Mouse (Mus musculus) large intestine, adult 2 months (tissue): ENCODE measurements at regions not wholly inside any gene's neighbourhood (a gene's known extent, or its start where the extent isn't known, plus 50 kb on each side); places are given as distances from the start of the nearest gene placed in this dataset.

Source experiments
- DNase-seq: peaks from one replicate; pipeline ENCODE4 v3.0.0-alpha.2; 2012; ENCODE audit warnings: low read depth, low spot score
- WGBS: fragments of 180-500 bp; shearing (Covaris S2); methylation state at CpG from one replicate; pipeline ENCODE4 v1.1.7; 2018; 5-methylcytosine and 5-hydroxymethylcytosine counted together

GRCm38 (mm10) chr4:131396226-131396840 is 441.8 kb downstream of the Ptpru start:
- 74% methylated on average over 8 of the region's 8 CpGs for WGBS
- no peak for DNase-seq

- 86% methylated on average over 10 of the region's 10 CpGs for WGBS
Measured at GRCm38 (mm10) chr4:131397161-131397560, 440.9 kb downstream of the Ptpru start.

GRCm38 (mm10) chr4:131400756-131401155 is 437.3 kb downstream of the Ptpru start:
- 15% methylated on average over 11 of the region's 11 CpGs for WGBS
- DNase-seq: no peak

More at GRCm38 (mm10) chr4:131397161-131397560, 440.9 kb downstream of the Ptpru start:
- DNase-seq: no peak

DNA sequence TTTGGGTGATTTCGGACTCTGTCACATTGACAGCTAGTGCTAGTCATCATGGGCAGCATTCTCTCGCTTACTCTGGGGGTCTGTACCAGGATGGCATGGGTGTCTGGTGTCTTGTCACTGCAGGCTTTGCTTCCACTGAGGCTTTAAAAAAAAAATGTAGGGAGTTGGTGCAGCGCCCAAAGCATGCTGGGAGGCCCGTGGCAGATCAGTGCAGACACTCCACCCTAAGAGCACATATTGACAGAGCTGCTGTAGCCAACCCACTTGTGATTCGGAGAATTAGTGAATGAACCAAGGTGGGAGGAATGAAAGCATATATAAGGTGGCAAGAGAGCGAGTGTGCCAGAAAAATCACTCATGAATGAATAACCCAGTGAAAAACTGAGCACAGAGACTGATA is 436.8 kb downstream of the Ptpru start:
- WGBS: 60% methylated on average over 6 of the region's 6 CpGs

GRCm38 (mm10) chr4:131405376-131406017 is 432.6 kb downstream of the Ptpru start:
- DNase-seq: no peak
- 76% methylated on average over 12 of the region's 12 CpGs for WGBS

More for the DNA sequence above, 436.8 kb downstream of the Ptpru start:
- DNase-seq: no peak

DNA sequence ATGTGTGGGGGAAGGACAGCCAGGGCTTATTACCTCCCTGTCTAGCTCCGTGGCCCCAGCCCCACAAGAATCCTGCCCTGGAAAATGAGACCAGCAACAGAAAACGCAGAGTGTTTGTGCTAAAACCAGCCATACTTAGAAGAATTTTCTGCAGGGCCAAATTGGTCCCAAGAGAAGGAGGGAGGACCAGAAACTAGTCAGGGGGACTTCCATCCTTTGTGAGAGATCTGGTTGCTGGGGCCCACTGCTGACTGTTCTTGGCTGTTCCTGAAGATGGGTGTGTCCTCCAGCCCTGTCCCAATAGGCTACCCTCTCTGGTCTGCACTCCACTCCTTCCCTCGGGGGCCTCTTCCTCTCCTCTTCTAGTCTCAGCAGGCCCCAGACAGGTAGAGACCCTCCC is 430.6 kb downstream of the Ptpru start:
- DNase-seq: no peak
- 45% methylated on average over 3 of the region's 3 CpGs for WGBS

- 72% methylated on average over 1 of the region's 1 CpGs for WGBS
- no peak for DNase-seq
Measured at GRCm38 (mm10) chr4:131408644-131409043, 429.4 kb downstream of the Ptpru start.

DNA sequence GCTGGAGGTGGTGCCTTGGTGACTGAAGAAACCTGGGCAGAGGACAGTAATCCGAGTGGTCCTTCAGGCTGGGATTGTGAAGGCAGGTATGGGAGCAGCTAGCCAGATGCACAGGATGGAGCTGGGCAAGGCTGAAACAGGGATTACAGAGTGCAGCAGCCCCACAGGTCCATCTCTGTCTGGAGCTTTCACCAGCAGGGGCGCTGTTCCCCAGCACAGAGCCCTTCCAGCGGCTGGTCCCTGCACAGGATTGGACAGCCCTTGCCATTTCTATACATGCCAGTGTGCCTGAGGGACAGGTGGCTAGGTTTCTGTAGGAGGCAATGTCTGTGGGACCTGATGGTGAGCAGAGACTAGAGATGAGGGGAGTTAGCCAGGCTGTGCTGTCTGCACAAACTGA is 428.3 kb downstream of the Ptpru start:
- no peak for DNase-seq
- WGBS: 39% methylated on average over 3 of the region's 3 CpGs

DNA sequence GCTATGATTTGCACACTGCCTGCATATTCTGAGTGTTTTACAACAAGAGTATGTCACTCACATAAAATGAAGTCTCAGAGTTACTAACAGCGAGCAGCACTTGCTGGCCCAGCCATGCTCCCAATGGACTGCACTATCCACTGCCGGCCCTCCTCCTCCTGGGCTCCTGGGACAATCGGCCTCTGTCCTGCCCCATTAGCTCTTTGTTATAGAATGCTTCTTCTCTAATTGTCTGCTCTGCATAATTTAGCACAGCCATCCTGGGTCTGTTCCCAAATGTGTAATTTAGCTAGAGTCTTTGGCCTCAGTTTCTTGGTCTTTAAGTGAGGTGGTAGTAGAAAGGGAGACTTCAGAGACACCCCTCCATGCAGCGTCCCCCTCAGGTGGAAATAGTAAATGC is 426.2 kb downstream of the Ptpru start:
- WGBS: 48% methylated on average over 4 of the region's 4 CpGs
- no peak for DNase-seq

- whole genome bisulfite sequencing: 46% methylated on average over 6 of the region's 6 CpGs
Measured at GRCm38 (mm10) chr4:131413380-131413779, 424.7 kb downstream of the Ptpru start.

GRCm38 (mm10) chr4:131415453-131415852 is 422.6 kb downstream of the Ptpru start:
- 77% methylated on average over 5 of the region's 5 CpGs for WGBS
- no peak for DNase-seq

More at GRCm38 (mm10) chr4:131413380-131413779, 424.7 kb downstream of the Ptpru start:
- no peak for DNase-seq

GRCm38 (mm10) chr4:131416209-131416608 is 421.9 kb downstream of the Ptpru start:
- no peak for DNase-seq
- 44% methylated on average over 3 of the region's 3 CpGs for WGBS

- 77% methylated on average over 14 of the region's 14 CpGs for WGBS
- no peak for DNase-seq
Measured at GRCm38 (mm10) chr4:131417159-131417748, 420.8 kb downstream of the Ptpru start.

- WGBS: 50% methylated on average over 11 of the region's 11 CpGs
- DNase-seq: no peak
Measured at GRCm38 (mm10) chr4:131425311-131425710, 412.8 kb downstream of the Ptpru start.

GRCm38 (mm10) chr4:131427871-131428270 is 410.2 kb downstream of the Ptpru start:
- WGBS: 87% methylated on average over 7 of the region's 7 CpGs
- DNase-seq: no peak

DNA sequence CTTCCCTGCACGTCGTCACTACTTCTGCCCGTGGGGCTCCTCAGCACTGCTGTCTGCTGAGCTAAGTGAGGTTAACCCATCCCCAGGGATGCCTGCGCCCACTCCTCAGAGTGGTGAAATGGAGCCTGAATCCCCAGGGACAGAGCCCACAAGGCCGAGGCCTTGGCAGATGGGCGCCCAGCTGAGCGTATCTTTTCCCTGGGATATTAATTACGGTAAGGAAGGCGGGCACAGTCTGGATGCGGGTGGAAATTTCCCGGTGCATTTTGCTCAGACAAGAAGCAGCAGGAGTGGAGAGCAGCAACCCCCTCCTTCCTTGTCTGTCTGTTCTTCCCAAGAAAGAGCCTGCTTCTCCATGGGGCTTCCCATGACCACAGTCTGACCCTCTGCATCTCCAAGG is 408.7 kb downstream of the Ptpru start:
- WGBS: 77% methylated on average over 11 of the region's 11 CpGs
- DNase-seq: no peak

DNA sequence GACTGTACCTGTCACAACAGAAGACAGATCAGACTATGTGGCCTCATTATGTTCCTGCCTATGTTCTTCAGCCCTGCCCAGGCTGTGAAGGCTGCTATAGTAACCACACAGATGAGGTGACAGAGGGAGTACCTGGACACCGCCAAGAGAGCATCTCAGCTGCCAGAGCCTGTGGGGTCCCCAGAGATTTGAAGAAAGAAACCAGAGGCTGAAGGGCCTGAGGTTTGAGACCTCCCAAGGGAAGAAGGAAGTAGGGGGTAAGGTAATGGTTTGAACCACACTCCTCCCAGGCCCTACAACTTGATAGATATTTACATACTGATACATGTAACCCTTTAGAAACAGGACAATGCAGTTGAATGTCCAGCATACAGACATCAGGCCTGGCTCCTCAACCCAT is 407.7 kb downstream of the Ptpru start:
- DNase-seq: no peak
- 67% methylated on average over 1 of the region's 1 CpGs for WGBS

DNA sequence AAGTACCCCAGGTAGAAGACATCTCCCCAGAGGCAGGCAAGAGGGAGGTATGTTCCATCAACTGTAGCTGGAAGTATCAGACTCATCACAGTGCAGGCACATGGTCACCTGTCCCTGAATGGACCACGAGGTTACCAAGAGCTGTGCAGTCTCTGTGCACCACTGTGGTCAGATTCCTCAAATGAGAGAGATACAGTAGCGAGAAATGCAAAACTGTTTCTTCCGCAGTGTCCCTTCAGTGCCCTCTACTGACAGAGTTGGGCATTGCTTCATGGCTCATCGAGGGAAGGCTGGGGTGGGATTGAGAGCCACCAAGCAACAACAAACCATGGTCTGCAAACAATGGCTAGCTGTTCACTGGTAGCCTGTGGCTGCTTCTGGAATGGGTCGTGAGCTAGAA is 406.9 kb downstream of the Ptpru start:
- WGBS: 4% methylated on average over 5 of the region's 5 CpGs
- no peak for DNase-seq

GRCm38 (mm10) chr4:131432591-131433177 is 405.4 kb downstream of the Ptpru start:
- DNase-seq: no peak
- 58% methylated on average over 13 of the region's 13 CpGs for WGBS

DNA sequence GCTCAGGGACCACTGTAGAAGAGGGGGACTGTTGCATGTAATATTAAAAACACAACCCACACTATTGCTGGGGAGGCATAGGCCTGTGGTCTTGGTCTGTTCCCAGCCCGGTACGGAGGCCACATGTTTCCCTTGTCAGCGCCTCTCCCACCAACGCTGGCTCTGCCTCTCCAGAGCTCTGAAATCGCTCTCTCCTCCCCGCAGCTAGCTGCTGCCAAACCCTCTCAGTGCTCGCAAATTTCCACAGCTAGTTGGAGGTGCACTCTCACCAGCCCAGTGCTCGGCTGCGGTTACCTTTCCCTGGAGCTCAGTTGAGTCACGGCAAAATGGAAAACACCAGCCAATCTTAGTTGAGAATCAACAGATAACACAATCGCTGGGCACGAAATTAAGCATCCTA is 402.9 kb downstream of the Ptpru start:
- 83% methylated on average over 12 of the region's 12 CpGs for WGBS
- no peak for DNase-seq

GRCm38 (mm10) chr4:131438403-131438802 is 399.7 kb downstream of the Ptpru start:
- WGBS: 73% methylated on average over 2 of the region's 2 CpGs
- no peak for DNase-seq
